In genomic region chr1:78611039-78611438, GRCm38 (mm10) we compare ENCODE assay signal across 20 mouse cellular contexts. TPM values are rescaled to one million over a fixed set of nuclear protein-coding genes. Genes with fewer than 3 reads are reported as not detected.
DNase-seq lines count a peak whose midpoint lies in the region; ATAC-seq and TF ChIP-seq lines count a peak whose summit lies in the region.
"Had no signal": no experiment of that assay in that cellular context is flagged by ENCODE, and none has a peak within 500 bp of the region (broad histone marks: within the 10 kb centered on the region; RNA-seq: fewer than 3 reads in every experiment).

No protein-coding gene starts in this region.

- 29% methylated on average over 4 of the region's 4 CpGs for WGBS in heart, embryonic 11.5 days (ENCODE audit: insufficient replicate concordance)
- 35% methylated on average over 4 of the region's 4 CpGs for WGBS in heart, embryonic 16.5 days

- TF ChIP-seq CTCF in C2C12 (IDR thresholded peaks at IDR 0.05; ENCODE audit: control insufficient read depth, insufficient read depth, insufficient read length) = no peak

- H3K79me3 ChIP-seq in C2C12 (ENCODE audit: low read depth) = no peaks in the 10 kb centered on the region

- intact Hi-C loops in gastrocnemius, postnatal 36 days (cut with DNase I) = no loop called here

- H3K4me2 ChIP-seq in heart, embryonic 11.5 days = no peak overlapping the region
- no peak overlapping the region for H3K4me2 ChIP-seq in heart, embryonic 16.5 days (ENCODE audit: low read depth, low read length)
- H3K4me2 ChIP-seq: embryonic facial prominence, embryonic 15.5 days; limb, embryonic 15.5 days; liver, embryonic 15.5 days; midbrain, embryonic 12.5 days; neural tube, embryonic 15.5 days had no signal

- no peaks in the 10 kb centered on the region for H3K9me3 ChIP-seq in heart, embryonic 11.5 days (replicated peaks; ENCODE audit: control insufficient read depth, low read length)
- H3K9me3 ChIP-seq in heart, embryonic 16.5 days (replicated peaks; ENCODE audit: control insufficient read depth, low read length) = no peaks in the 10 kb centered on the region
- H3K9me3 ChIP-seq: embryonic facial prominence, embryonic 15.5 days; limb, embryonic 15.5 days; liver, embryonic 15.5 days; midbrain, embryonic 12.5 days; neural tube, embryonic 15.5 days had no signal

- H3K9ac ChIP-seq in heart, embryonic 11.5 days (ENCODE audit: low read depth, low read length) = no peak overlapping the region
- no peak overlapping the region for H3K9ac ChIP-seq in heart, embryonic 16.5 days (ENCODE audit: low read length)
- H3K9ac ChIP-seq: embryonic facial prominence, embryonic 15.5 days; limb, embryonic 15.5 days; liver, embryonic 15.5 days; midbrain, embryonic 12.5 days; neural tube, embryonic 15.5 days had no signal

- no peaks in the 10 kb centered on the region for H3K36me3 ChIP-seq in heart, embryonic 11.5 days (ENCODE audit: control insufficient read depth, insufficient read depth, low read length)
- H3K36me3 ChIP-seq in C2C12 (ENCODE audit: control insufficient read depth, insufficient read depth) = no peaks in the 10 kb centered on the region
- no peaks in the 10 kb centered on the region for H3K36me3 ChIP-seq in heart, embryonic 16.5 days (ENCODE audit: control insufficient read depth, insufficient read depth)
- H3K36me3 ChIP-seq: embryonic facial prominence, embryonic 15.5 days; limb, embryonic 15.5 days; liver, embryonic 15.5 days; midbrain, embryonic 12.5 days; neural tube, embryonic 15.5 days had no signal

- H3K4me3 ChIP-seq in heart, embryonic 11.5 days (ENCODE audit: low read depth, low read length) = no peak overlapping the region
- H3K4me3 ChIP-seq in C2C12 (ENCODE audit: insufficient read depth, poor library complexity, severe bottlenecking) = no peak overlapping the region
- H3K4me3 ChIP-seq in heart, embryonic 16.5 days (ENCODE audit: low read length) = no peak overlapping the region
- H3K4me3 ChIP-seq: embryonic facial prominence, embryonic 15.5 days; limb, embryonic 15.5 days; liver, embryonic 15.5 days; midbrain, embryonic 12.5 days; neural tube, embryonic 15.5 days had no signal

- peak; percentile 59 for DNase-seq in gastrocnemius, adult 18-20 months (ENCODE audit: low spot score)
- DNase-seq in gastrocnemius, postnatal 36 days = no peak
- no peak for DNase-seq in heart, postnatal 4 days
- DNase-seq in natural killer cell, adult 2 months (ENCODE audit: low spot score in 2 of 2) = no peak
- no peak for DNase-seq in cerebellum, postnatal 25 days
- DNase-seq: adrenal gland, postnatal 10 days; cerebellum, postnatal 10 days; spleen, adult 18-20 months; thymus, postnatal 4 days had no signal

- H3K4me1 ChIP-seq in heart, embryonic 11.5 days (ENCODE audit: control insufficient read depth, insufficient read depth, low read length) = peaks cover 14% of the 10 kb centered on the region
- H3K4me1 ChIP-seq in heart, embryonic 16.5 days (ENCODE audit: control insufficient read depth, insufficient read depth, low read length) = peaks cover 8% of the 10 kb centered on the region
- H3K4me1 ChIP-seq: midbrain, embryonic 12.5 days; neural tube, embryonic 15.5 days had no signal

- no peak for ATAC-seq in heart, embryonic 11.5 days (replicated peaks; ENCODE audit: insufficient number of reproducible peaks, low FRiP score, low TSS enrichment)
- peak; percentile 55; the same call in 1 of the 2 replicates for ATAC-seq in heart, embryonic 16.5 days (replicated peaks; ENCODE audit: extremely low read depth, insufficient read depth, low FRiP score)
- ATAC-seq: activated CD4-positive, CD25-positive, alpha-beta regulatory T cell, adult 4 months; CD4-positive, CD25-positive, alpha-beta regulatory T cell, adult 4 months; forebrain, embryonic 16.5 days had no signal

- no peak overlapping the region for H3ac ChIP-seq in C2C12 (ENCODE audit: control insufficient read depth, insufficient read length, low read depth)

- H3K27ac ChIP-seq in heart, embryonic 11.5 days (ENCODE audit: low read depth, low read length) = 0 out of 2 replicates have a peak overlapping the region, but pooled peaks have one; percentile 8
- no peak overlapping the region for H3K27ac ChIP-seq in heart, embryonic 16.5 days (ENCODE audit: low read length)
- H3K27ac ChIP-seq: embryonic facial prominence, embryonic 15.5 days; limb, embryonic 15.5 days; liver, embryonic 15.5 days; midbrain, embryonic 12.5 days; neural tube, embryonic 15.5 days had no signal

- no peaks in the 10 kb centered on the region for H3K79me2 ChIP-seq in C2C12 (ENCODE audit: control insufficient read depth, insufficient read depth)

- H3K27me3 ChIP-seq in heart, embryonic 11.5 days (ENCODE audit: control insufficient read depth, insufficient read depth, low read length) = no peaks in the 10 kb centered on the region
- H3K27me3 ChIP-seq in C2C12 (ENCODE audit: control insufficient read depth, insufficient read depth, insufficient read length) = no peaks in the 10 kb centered on the region
- H3K27me3 ChIP-seq in heart, embryonic 16.5 days (ENCODE audit: control insufficient read depth, insufficient read depth, low read length) = no peaks in the 10 kb centered on the region
- H3K27me3 ChIP-seq: embryonic facial prominence, embryonic 15.5 days; limb, embryonic 15.5 days; liver, embryonic 15.5 days; midbrain, embryonic 12.5 days; neural tube, embryonic 15.5 days had no signal

TF ChIP-seq in C2C12, 6 proteins besides CTCF, POLR2A, EP300 and RAD21:
- TF ChIP-seq MAX (IDR thresholded peaks at IDR 0.05) (no peak), FOSL1 (IDR thresholded peaks at IDR 0.05; ENCODE audit: insufficient read depth, low read length, poor library complexity, severe bottlenecking) (no peak), MYOD1 (IDR thresholded peaks at IDR 0.05; ENCODE audit: control insufficient read depth, insufficient read length, low read depth) (peak; percentile 69)

RNA-seq across cellular contexts. Expression of gene Acsl3, which starts 46.6 kb away (rescaled TPM):
- total RNA-seq in gastrocnemius, adult 18-20 months (2021) = 1 to 10 TPM; 9.2 to 9.9 TPM
- total RNA-seq in gastrocnemius, postnatal 36 days (2021) = 10 to 100 TPM in 1 of 2 experiments, 1 to 10 TPM in 1; 7.8 to 11.2 TPM
- 66.9 and 68.1 TPM in 2 replicates for polyA plus RNA-seq in heart, embryonic 11.5 days (2014; fragmentation: Nextera tagmentation; extraction: Ambion mirVana)
- total RNA-seq in heart, postnatal 4 days (2021) = 10 to 100 TPM; 26.2 to 26.8 TPM
- 19.8 TPM for polyA plus RNA-seq in C2C12 (2012; fragmentation: generic; extraction: Trizol)
- polyA plus RNA-seq in heart, embryonic 16.5 days (2015; fragmentation: Nextera tagmentation; extraction: Ambion mirVana) = 78.7 and 87.1 TPM in 2 replicates

RNA-seq across cellular contexts. Expression of gene Utp14b, which starts 46.8 kb away (rescaled TPM):
- 1 to 10 TPM; 1.6 TPM for total RNA-seq in gastrocnemius, adult 18-20 months (2021)
- total RNA-seq in gastrocnemius, postnatal 36 days (2021) = 1 to 10 TPM; 1.2 to 1.4 TPM
- polyA plus RNA-seq in heart, embryonic 11.5 days (2014; fragmentation: Nextera tagmentation; extraction: Ambion mirVana) = 2.3 and 4.3 TPM in 2 replicates
- total RNA-seq in heart, postnatal 4 days (2021) = 1 to 10 TPM; 4.7 to 4.9 TPM
- polyA plus RNA-seq in C2C12 (2012; fragmentation: generic; extraction: Trizol) = 2.4 TPM
- 1.8 and 2.2 TPM in 2 replicates for polyA plus RNA-seq in heart, embryonic 16.5 days (2015; fragmentation: Nextera tagmentation; extraction: Ambion mirVana)
